Mouse (Mus musculus) liver, embryonic 14.5 days (tissue): Measurements from ENCODE around the gene Ctu1. TPM values are rescaled to one million over a fixed set of nuclear protein-coding genes. Genes with fewer than 3 reads are reported as not detected.

Experiments used
- ATAC-seq: fragments of 200-750 bp; cut with Nextera tagmentation; 2 replicates; pipeline ENCODE4 v1.8.0; 2017; ENCODE audit warnings: moderate number of reproducible peaks, mild to moderate bottlenecking, moderate library complexity; ENCODE audit not compliant: insufficient read depth
- DNase-seq, 3 experiments: peaks; one replicate each; pipeline ENCODE4 v3.0.0-alpha.2; 2012 to 2013; ENCODE audit warnings: low read depth in 3 of 3, low spot score in 3 of 3
- H3K27ac ChIP-seq: fragments of 300-500 bp; sonication (generic); 2 replicates; pipeline ENCODE4 v1.5.1; 2014; ENCODE audit warnings: moderate library complexity, mild to moderate bottlenecking, control low read depth, inconsistent platforms
- H3K27me3 ChIP-seq: fragments of 300-500 bp; sonication (generic); 2 replicates; pipeline ENCODE4 v1.6.1; 2014; ENCODE audit warnings: mild to moderate bottlenecking, low read length, moderate library complexity; ENCODE audit not compliant: control insufficient read depth, insufficient read depth
- H3K36me3 ChIP-seq: fragments of 300-500 bp; sonication (generic); replicated peaks from 2 replicates; pipeline ENCODE4 v1.6.1; 2014; ENCODE audit warnings: low read depth; ENCODE audit not compliant: control insufficient read depth, insufficient read depth
- H3K4me1 ChIP-seq, 2 experiments: fragments of 200-500 bp in 1 of 2; fragments of 300-500 bp in 1 of 2; sonication (generic) in 1 of 2; replicated peaks; 2 replicates each; pipeline ENCODE4 v1.6.1; 2012 to 2014; ENCODE audit warnings: antibody characterized with exemption in 1 of 2, inconsistent platforms in 1 of 2, low read length in 1 of 2; ENCODE audit not compliant: control insufficient read depth in 2 of 2, insufficient read depth in 2 of 2
- H3K4me2 ChIP-seq: fragments of 300-500 bp; sonication (generic); 2 replicates; pipeline ENCODE4 v1.6.1; 2014; ENCODE audit warnings: low read depth, mild to moderate bottlenecking, control low read depth, moderate library complexity
- H3K4me3 ChIP-seq, 2 experiments: fragments of 200-500 bp in 1 of 2; fragments of 300-500 bp in 1 of 2; sonication (generic) in 1 of 2; 2 replicates each; pipeline ENCODE4 v1.5.1; 2012 to 2014; ENCODE audit warnings: low read depth in 2 of 2, low read length in 2 of 2, mild to moderate bottlenecking in 2 of 2, control low read depth in 1 of 2, inconsistent platforms in 1 of 2, moderate library complexity in 1 of 2; ENCODE audit not compliant: insufficient read depth in 1 of 2
- H3K9ac ChIP-seq: fragments of 300-500 bp; sonication (generic); replicated peaks from 2 replicates; pipeline ENCODE4 v1.6.1; 2014; ENCODE audit warnings: mild to moderate bottlenecking, control low read depth, moderate library complexity
- H3K9me3 ChIP-seq: fragments of 300-500 bp; sonication (generic); 2 replicates; pipeline ENCODE4 v1.6.1; 2016; ENCODE audit warnings: low read length, mixed read lengths; ENCODE audit not compliant: control insufficient read depth
- CTCF ChIP-seq: IDR thresholded peaks from 2 replicates; pipeline ENCODE4 v1.5.1; 2016; ENCODE audit warnings: antibody characterized with exemption, low read depth, control low read depth
- EP300 ChIP-seq: IDR thresholded peaks from 2 replicates; pipeline ENCODE4 v1.6.1; 2016; ENCODE audit warnings: antibody characterized with exemption, low read depth
- WGBS: fragments of 180-500 bp; shearing (Covaris S2); extraction: QIAGEN DNeasy Blood & Tissue Kit; methylation state at CpG from one replicate; pipeline ENCODE4 v1.1.7; 2014; ENCODE audit not compliant: insufficient replicate concordance; 5-methylcytosine and 5-hydroxymethylcytosine counted together
- polyA plus RNA-seq, 2 experiments: library from polyadenylated mRNA; depleted of rRNA in 1 of 2; stranded (reverse) in 1 of 2; unstranded in 1 of 2; fragments of >200 nt; fragmentation: Nextera tagmentation in 1 of 2; extraction: Ambion mirVana in 1 of 2; gene quantifications; 2 replicates each; pipeline versions ENCODE4 v1.2.1 to v1.2.3; 2012 to 2014

Gene Ctu1
- polyA plus RNA-seq, 2 experiments, result 2.2 to 3.1 TPM

- Histone ChIP-seq H3K4me1 (peaks cover 0 to 2% of the 10 kb centered on the region in 2 experiments; a peak in 1 of 4 replicates), H3K36me3 (no peaks in the 10 kb centered on the region), H3K4me3 (no peak overlapping the region), H3K9me3 (no peaks in the 10 kb centered on the region), H3K4me2 (no peak overlapping the region), H3K27me3 (no peaks in the 10 kb centered on the region), H3K9ac (no peak overlapping the region), H3K27ac (no peak overlapping the region)
- 81% methylated on average over 3 of the region's 3 CpGs for WGBS
- TF ChIP-seq CTCF, result no peak
- no peak for TF ChIP-seq EP300
- ATAC-seq, result no peak
- no peak for DNase-seq
Measured at GRCm38 (mm10) chr7:43710031-43710430, 38.2 kb downstream of the Ctu1 start.

- H3K4me1 ChIP-seq, result peaks cover 0 to 2% of the 10 kb centered on the region in 2 experiments; a peak in 1 of 4 replicates
- ATAC-seq (no peak), DNase-seq (no peak)
- no peak within 1 kb of the TSS for H3K9ac ChIP-seq
- TF ChIP-seq CTCF (no peak), EP300 (no peak)
- H3K4me2 ChIP-seq, result no peak within 1 kb of the TSS
- H3K27ac ChIP-seq, result no peak within 1 kb of the TSS
- H3K27me3 ChIP-seq, result no peaks in the 10 kb centered on the region
- no peaks in the 10 kb centered on the region for H3K9me3 ChIP-seq
- 34% methylated on average over 4 of the region's 4 CpGs for WGBS
- no peak within 1 kb of the TSS for H3K4me3 ChIP-seq
- no peaks in the 10 kb centered on the region for H3K36me3 ChIP-seq
Measured at GRCm38 (mm10) chr7:43712267-43712666, 40.5 kb downstream of the Ctu1 start, which contains the start of gene Klk13. Gene Klk13 (plus strand): TSS chr7:43712567.

GRCm38 (mm10) chr7:43712917-43713316, 41.1 kb downstream of the Ctu1 start:
- H3K4me1 ChIP-seq, result peaks cover 0 to 2% of the 10 kb centered on the region in 2 experiments; a peak in 1 of 4 replicates
- no peak overlapping the region for H3K4me3 ChIP-seq
- TF ChIP-seq CTCF (no peak), EP300 (no peak)
- H3K9me3 ChIP-seq, result no peaks in the 10 kb centered on the region
- DNase-seq (no peak), ATAC-seq (no peak)
- H3K4me2 ChIP-seq, result no peak overlapping the region
- no peak overlapping the region for H3K9ac ChIP-seq
- no peaks in the 10 kb centered on the region for H3K36me3 ChIP-seq
- WGBS, result 9% methylated on average over 9 of the region's 9 CpGs
- H3K27me3 ChIP-seq, result no peaks in the 10 kb centered on the region
- H3K27ac ChIP-seq, result no peak overlapping the region

GRCm38 (mm10) chr7:43713741-43714351, 42.0 kb downstream of the Ctu1 start:
- H3K4me1 ChIP-seq, result peaks cover 0 to 2% of the 10 kb centered on the region in 2 experiments; a peak in 1 of 4 replicates
- ATAC-seq, result no peak
- no peak for DNase-seq
- 8% methylated on average over 19 of the region's 19 CpGs for WGBS
- no peak overlapping the region for H3K27ac ChIP-seq
- no peak overlapping the region for H3K4me2 ChIP-seq
- no peak for TF ChIP-seq EP300
- TF ChIP-seq CTCF, result no peak
- no peaks in the 10 kb centered on the region for H3K36me3 ChIP-seq
- no peaks in the 10 kb centered on the region for H3K27me3 ChIP-seq
- no peak overlapping the region for H3K4me3 ChIP-seq
- no peak overlapping the region for H3K9ac ChIP-seq
- H3K9me3 ChIP-seq, result no peaks in the 10 kb centered on the region

Other genes with a start within 250 kb of the Ctu1 start
- gene Lim2, start 244.3 kb upstream of the Ctu1 start, polyA plus RNA-seq (2012; rRNA removed), result 0.07 TPM in 1 of 2 replicates, not detected in the other
- 0.06 and 0.08 TPM in 2 replicates for gene Lim2, start 244.3 kb upstream of the Ctu1 start, polyA plus RNA-seq (2014; fragmentation: Nextera tagmentation; extraction: Ambion mirVana)
- gene Nkg7, start 234.9 kb upstream of the Ctu1 start, polyA plus RNA-seq (2012; rRNA removed), result 3.1 and 4.3 TPM in 2 replicates
- 10.2 and 13.2 TPM in 2 replicates for gene Nkg7, start 234.9 kb upstream of the Ctu1 start, polyA plus RNA-seq (2014; fragmentation: Nextera tagmentation; extraction: Ambion mirVana)
- gene Cldnd2, start 231.2 kb upstream of the Ctu1 start, polyA plus RNA-seq (2012; rRNA removed), result not detected in 2 replicates
- not detected in 2 replicates for gene Cldnd2, start 231.2 kb upstream of the Ctu1 start, polyA plus RNA-seq (2014; fragmentation: Nextera tagmentation; extraction: Ambion mirVana)
- gene Etfb, start 227.9 kb upstream of the Ctu1 start, polyA plus RNA-seq (2012; rRNA removed), result 79.1 and 116 TPM in 2 replicates
- gene Etfb, start 227.9 kb upstream of the Ctu1 start, polyA plus RNA-seq (2014; fragmentation: Nextera tagmentation; extraction: Ambion mirVana), result 261 and 265 TPM in 2 replicates
- gene Gm45233, start 227.9 kb upstream of the Ctu1 start, polyA plus RNA-seq (2012; rRNA removed), result 0.19 and 0.26 TPM in 2 replicates
- gene Gm45233, start 227.9 kb upstream of the Ctu1 start, polyA plus RNA-seq (2014; fragmentation: Nextera tagmentation; extraction: Ambion mirVana), result not detected in 2 replicates
- gene Vsig10l, start 208.9 kb upstream of the Ctu1 start, polyA plus RNA-seq (2012; rRNA removed), result 0.48 and 0.77 TPM in 2 replicates
- 0.27 and 0.52 TPM in 2 replicates for gene Vsig10l, start 208.9 kb upstream of the Ctu1 start, polyA plus RNA-seq (2014; fragmentation: Nextera tagmentation; extraction: Ambion mirVana)
- gene Iglon5, start 181.9 kb upstream of the Ctu1 start, polyA plus RNA-seq (2012; rRNA removed), result 0.07 and 0.12 TPM in 2 replicates
- not detected in 2 replicates for gene Iglon5, start 181.9 kb upstream of the Ctu1 start, polyA plus RNA-seq (2014; fragmentation: Nextera tagmentation; extraction: Ambion mirVana)
- not detected in 2 replicates for gene 4931406B18Rik, start 166.1 kb upstream of the Ctu1 start, polyA plus RNA-seq (2012; rRNA removed)
- gene 4931406B18Rik, start 166.1 kb upstream of the Ctu1 start, polyA plus RNA-seq (2014; fragmentation: Nextera tagmentation; extraction: Ambion mirVana), result not detected in 2 replicates
- gene Cd33, start 127.6 kb upstream of the Ctu1 start, polyA plus RNA-seq (2012; rRNA removed), result 0.95 and 1.4 TPM in 2 replicates
- 1.5 and 1.9 TPM in 2 replicates for gene Cd33, start 127.6 kb upstream of the Ctu1 start, polyA plus RNA-seq (2014; fragmentation: Nextera tagmentation; extraction: Ambion mirVana)
- 0.18 and 0.33 TPM in 2 replicates for gene Zfp658, start 109.8 kb upstream of the Ctu1 start, polyA plus RNA-seq (2012; rRNA removed)
- 0.15 and 0.25 TPM in 2 replicates for gene Zfp658, start 109.8 kb upstream of the Ctu1 start, polyA plus RNA-seq (2014; fragmentation: Nextera tagmentation; extraction: Ambion mirVana)
- 0.56 and 0.87 TPM in 2 replicates for gene Zfp719, start 92.4 kb upstream of the Ctu1 start, polyA plus RNA-seq (2012; rRNA removed)
- 1.6 and 1.7 TPM in 2 replicates for gene Zfp719, start 92.4 kb upstream of the Ctu1 start, polyA plus RNA-seq (2014; fragmentation: Nextera tagmentation; extraction: Ambion mirVana)
- 0.07 TPM in 1 of 2 replicates, not detected in the other for gene Zfp819, start 64.8 kb upstream of the Ctu1 start, polyA plus RNA-seq (2012; rRNA removed)
- gene Zfp819, start 64.8 kb upstream of the Ctu1 start, polyA plus RNA-seq (2014; fragmentation: Nextera tagmentation; extraction: Ambion mirVana), result not detected in 2 replicates
- gene Ceacam18, start 37.3 kb upstream of the Ctu1 start, polyA plus RNA-seq (2012; rRNA removed), result not detected in 2 replicates
- 0.08 TPM in 1 of 2 replicates, not detected in the other for gene Ceacam18, start 37.3 kb upstream of the Ctu1 start, polyA plus RNA-seq (2014; fragmentation: Nextera tagmentation; extraction: Ambion mirVana)
- gene Siglece, start 11.9 kb upstream of the Ctu1 start, polyA plus RNA-seq (2012; rRNA removed), result 1.5 and 1.6 TPM in 2 replicates
- gene Siglece, start 11.9 kb upstream of the Ctu1 start, polyA plus RNA-seq (2014; fragmentation: Nextera tagmentation; extraction: Ambion mirVana), result 1.1 and 2.0 TPM in 2 replicates
- 0.04 and 0.05 TPM in 2 replicates for gene Klk14, start 18.4 kb downstream of the Ctu1 start, polyA plus RNA-seq (2012; rRNA removed)
- not detected in 2 replicates for gene Klk14, start 18.4 kb downstream of the Ctu1 start, polyA plus RNA-seq (2014; fragmentation: Nextera tagmentation; extraction: Ambion mirVana)
- gene Klk13, start 40.6 kb downstream of the Ctu1 start, polyA plus RNA-seq (2012; rRNA removed), result 0.02 and 0.04 TPM in 2 replicates
- gene Klk13, start 40.6 kb downstream of the Ctu1 start, polyA plus RNA-seq (2014; fragmentation: Nextera tagmentation; extraction: Ambion mirVana), result 0.06 TPM in 1 of 2 replicates, not detected in the other
- not detected in 2 replicates for gene Klk12, start 96.9 kb downstream of the Ctu1 start, polyA plus RNA-seq (2012; rRNA removed)
- gene Klk12, start 96.9 kb downstream of the Ctu1 start, polyA plus RNA-seq (2014; fragmentation: Nextera tagmentation; extraction: Ambion mirVana), result not detected in 2 replicates
- not detected in 2 replicates for gene Klk11, start 102.6 kb downstream of the Ctu1 start, polyA plus RNA-seq (2012; rRNA removed)
- not detected in 2 replicates for gene Klk11, start 102.6 kb downstream of the Ctu1 start, polyA plus RNA-seq (2014; fragmentation: Nextera tagmentation; extraction: Ambion mirVana)
- gene Klk10, start 109.0 kb downstream of the Ctu1 start, polyA plus RNA-seq (2012; rRNA removed), result 0.02 and 0.10 TPM in 2 replicates
- not detected in 2 replicates for gene Klk10, start 109.0 kb downstream of the Ctu1 start, polyA plus RNA-seq (2014; fragmentation: Nextera tagmentation; extraction: Ambion mirVana)
- gene Klk9, start 119.9 kb downstream of the Ctu1 start, polyA plus RNA-seq (2012; rRNA removed), result not detected in 2 replicates
- not detected in 2 replicates for gene Klk9, start 119.9 kb downstream of the Ctu1 start, polyA plus RNA-seq (2014; fragmentation: Nextera tagmentation; extraction: Ambion mirVana)
- gene Klk8, start 125.6 kb downstream of the Ctu1 start, polyA plus RNA-seq (2012; rRNA removed), result 4.6 and 5.0 TPM in 2 replicates
- gene Klk8, start 125.6 kb downstream of the Ctu1 start, polyA plus RNA-seq (2014; fragmentation: Nextera tagmentation; extraction: Ambion mirVana), result 8.4 and 10.0 TPM in 2 replicates
- 0.02 TPM in 1 of 2 replicates, not detected in the other for gene Klk7, start 139.3 kb downstream of the Ctu1 start, polyA plus RNA-seq (2012; rRNA removed)
- gene Klk7, start 139.3 kb downstream of the Ctu1 start, polyA plus RNA-seq (2014; fragmentation: Nextera tagmentation; extraction: Ambion mirVana), result not detected in 2 replicates
- not detected in 2 replicates for gene Klk6, start 152.5 kb downstream of the Ctu1 start, polyA plus RNA-seq (2012; rRNA removed)
- not detected in 2 replicates for gene Klk6, start 152.5 kb downstream of the Ctu1 start, polyA plus RNA-seq (2014; fragmentation: Nextera tagmentation; extraction: Ambion mirVana)
- gene Klk5, start 170.0 kb downstream of the Ctu1 start, polyA plus RNA-seq (2012; rRNA removed), result not detected in 2 replicates
- gene Klk5, start 170.0 kb downstream of the Ctu1 start, polyA plus RNA-seq (2014; fragmentation: Nextera tagmentation; extraction: Ambion mirVana), result not detected in 2 replicates
- not detected in 2 replicates for gene Klk4, start 209.1 kb downstream of the Ctu1 start, polyA plus RNA-seq (2012; rRNA removed)
- gene Klk4, start 209.1 kb downstream of the Ctu1 start, polyA plus RNA-seq (2014; fragmentation: Nextera tagmentation; extraction: Ambion mirVana), result not detected in 2 replicates